Mouse (Mus musculus) liver, embryonic 14.5 days (tissue): ENCODE data around the gene H2afj.

Experiments used
- CTCF ChIP-seq: IDR thresholded peaks from 2 replicates; pipeline ENCODE4 v1.5.1; 2016; ENCODE audit warnings: antibody characterized with exemption, low read depth, control low read depth
- EP300 ChIP-seq: IDR thresholded peaks from 2 replicates; pipeline ENCODE4 v1.6.1; 2016; ENCODE audit warnings: antibody characterized with exemption, low read depth

GRCm38 (mm10) chr6:136782146-136782545, 25.9 kb upstream of the H2afj start:
- TF ChIP-seq CTCF (no peak), EP300 (no peak)
